Mouse (Mus musculus): ENCODE measurements around the gene Tbca. TPM values are rescaled to one million over a fixed set of nuclear protein-coding genes. Genes with fewer than 3 reads are reported as not detected.

The Tbca gene
- polyA plus RNA-seq (2014; fragmentation: Nextera tagmentation; extraction: Ambion mirVana): 276 and 315 TPM in 2 replicates

DNA sequence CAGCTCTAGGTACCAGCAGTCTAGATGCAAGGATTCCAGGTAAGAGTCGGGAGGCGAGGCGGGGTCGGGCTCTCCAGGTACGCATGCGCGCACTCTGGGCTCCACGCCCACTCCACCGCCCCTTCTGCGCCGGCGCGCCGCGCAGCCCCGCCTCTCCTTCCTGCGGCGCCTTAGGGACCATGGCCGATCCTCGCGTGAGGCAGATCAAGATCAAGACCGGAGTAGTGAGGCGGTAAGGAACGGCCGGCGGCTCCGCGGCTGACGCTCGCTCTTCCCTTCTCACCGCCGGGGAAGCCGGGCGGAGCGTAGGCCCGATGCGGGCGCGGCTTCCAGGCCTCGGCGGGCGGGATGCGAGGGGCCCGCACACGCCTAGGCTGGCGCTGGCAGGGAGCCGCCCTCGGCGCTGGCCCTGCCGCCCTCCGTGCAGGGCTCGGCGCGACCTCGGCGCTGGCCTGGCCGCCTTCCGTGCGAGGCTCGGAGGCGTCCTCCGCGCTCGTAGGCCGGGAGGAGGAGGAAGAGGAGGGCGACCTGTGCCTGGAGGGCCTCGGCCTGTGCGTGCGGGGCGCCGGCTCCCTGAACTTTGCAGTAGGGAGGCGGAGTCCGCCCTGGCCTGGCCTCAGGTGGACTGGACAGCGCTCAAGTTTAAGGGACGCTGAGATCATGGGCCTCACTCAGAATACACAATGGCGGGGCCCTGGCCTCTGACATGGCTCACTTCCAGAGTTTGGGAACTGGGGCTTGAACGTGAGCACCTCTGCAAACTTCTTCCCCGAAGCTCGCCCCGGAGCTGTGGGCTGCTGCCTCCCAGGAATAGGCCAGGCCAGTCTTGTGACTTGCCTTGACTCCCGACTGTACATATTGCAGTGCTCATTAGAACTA, at the start of gene Tbca:
Tbca (plus strand) TSS at position 140 of the 879 bp plus-strand sequence.
- Histone ChIP-seq H3K27ac (ENCODE audit: low read depth, low read length) (peak within 1 kb of the TSS; percentile 80), H3K4me2 (ENCODE audit: low read depth, low read length) (peak within 1 kb of the TSS; percentile 68), H3K4me1 (ENCODE audit: control insufficient read depth, insufficient read depth, low read length) (peaks cover 6% of the 10 kb centered on the region), H3K9ac (replicated peaks; ENCODE audit: low read depth, low read length) (peak within 1 kb of the TSS; percentile 85), H3K9me3 (ENCODE audit: control insufficient read depth, low read length) (no peaks in the 10 kb centered on the region), H3K27me3 (ENCODE audit: control insufficient read depth, insufficient read depth, low read length) (peaks cover 2% of the 10 kb centered on the region; the same call in 1 of the 2 replicates), H3K36me3 (ENCODE audit: control insufficient read depth, insufficient read depth, low read length) (no peaks in the 10 kb centered on the region), H3K4me3 (ENCODE audit: low read depth, low read length) (peak within 1 kb of the TSS; percentile 83)
- ATAC-seq (ENCODE audit: low read depth): peak; percentile 98
- under 1% methylated on average over 75 of the region's 81 CpGs for WGBS

DNA sequence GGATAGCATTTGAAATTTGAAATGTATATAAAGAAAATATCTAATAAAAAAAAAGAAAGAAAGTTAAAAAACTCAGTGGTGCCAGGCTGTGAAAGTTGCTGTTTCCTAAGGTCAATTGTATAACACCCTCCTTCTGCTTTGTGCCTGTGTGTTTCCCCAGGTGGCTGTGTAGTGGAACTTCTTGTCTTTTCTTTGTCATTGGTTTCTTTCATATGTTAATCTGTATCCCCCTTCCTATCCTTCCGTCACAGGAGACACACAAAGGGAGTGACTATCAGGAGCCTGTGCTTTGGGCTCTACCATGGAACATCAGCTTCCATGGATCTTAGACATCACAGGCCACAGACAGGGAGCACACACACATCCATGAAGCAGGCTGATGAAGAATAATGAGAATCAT, 43.5 kb upstream of the Tbca start:
- no peak overlapping the region for H3K4me3 ChIP-seq (ENCODE audit: low read depth, low read length)
- no peak for ATAC-seq (ENCODE audit: low read depth)
- H3K4me1 ChIP-seq (ENCODE audit: control insufficient read depth, insufficient read depth, low read length): no peaks in the 10 kb centered on the region
- H3K27ac ChIP-seq (ENCODE audit: low read depth, low read length): no peak overlapping the region
- H3K27me3 ChIP-seq (ENCODE audit: control insufficient read depth, insufficient read depth, low read length): no peaks in the 10 kb centered on the region
- H3K9me3 ChIP-seq (ENCODE audit: control insufficient read depth, low read length): no peaks in the 10 kb centered on the region
- H3K36me3 ChIP-seq (ENCODE audit: control insufficient read depth, insufficient read depth, low read length): no peaks in the 10 kb centered on the region
- no peak overlapping the region for H3K4me2 ChIP-seq (ENCODE audit: low read depth, low read length)
- 8% methylated on average over 1 of the region's 1 CpGs for WGBS
- H3K9ac ChIP-seq (replicated peaks; ENCODE audit: low read depth, low read length): no peak overlapping the region

DNA sequence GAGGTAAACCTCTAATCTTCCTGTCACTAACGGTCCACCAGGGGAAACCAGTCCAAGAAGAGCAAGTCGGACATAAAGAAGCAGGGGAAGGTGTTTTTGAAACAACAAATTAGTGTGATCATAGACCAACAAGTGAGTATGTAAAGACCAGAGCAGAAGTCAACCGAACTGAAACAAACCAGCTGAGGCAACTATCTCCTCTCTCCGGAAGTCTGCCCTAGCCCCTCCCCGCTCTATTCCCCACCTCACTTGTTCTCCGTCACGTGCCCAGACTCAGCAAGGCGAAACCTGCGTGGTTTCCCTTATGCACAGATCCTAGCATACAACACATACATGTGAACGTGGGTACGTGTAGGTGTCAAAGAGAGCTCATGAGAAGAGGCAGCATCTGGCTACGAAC, 22.9 kb upstream of the Tbca start:
- no peak overlapping the region for H3K4me3 ChIP-seq (ENCODE audit: low read depth, low read length)
- no peak overlapping the region for H3K9ac ChIP-seq (replicated peaks; ENCODE audit: low read depth, low read length)
- WGBS: 88% methylated on average over 12 of the region's 12 CpGs
- no peak overlapping the region for H3K4me2 ChIP-seq (ENCODE audit: low read depth, low read length)
- no peaks in the 10 kb centered on the region for H3K36me3 ChIP-seq (ENCODE audit: control insufficient read depth, insufficient read depth, low read length)
- no peak for ATAC-seq (ENCODE audit: low read depth)
- H3K4me1 ChIP-seq (ENCODE audit: control insufficient read depth, insufficient read depth, low read length): no peaks in the 10 kb centered on the region
- no peak overlapping the region for H3K27ac ChIP-seq (ENCODE audit: low read depth, low read length)
- no peaks in the 10 kb centered on the region for H3K9me3 ChIP-seq (ENCODE audit: control insufficient read depth, low read length)
- H3K27me3 ChIP-seq (ENCODE audit: control insufficient read depth, insufficient read depth, low read length): no peaks in the 10 kb centered on the region

DNA sequence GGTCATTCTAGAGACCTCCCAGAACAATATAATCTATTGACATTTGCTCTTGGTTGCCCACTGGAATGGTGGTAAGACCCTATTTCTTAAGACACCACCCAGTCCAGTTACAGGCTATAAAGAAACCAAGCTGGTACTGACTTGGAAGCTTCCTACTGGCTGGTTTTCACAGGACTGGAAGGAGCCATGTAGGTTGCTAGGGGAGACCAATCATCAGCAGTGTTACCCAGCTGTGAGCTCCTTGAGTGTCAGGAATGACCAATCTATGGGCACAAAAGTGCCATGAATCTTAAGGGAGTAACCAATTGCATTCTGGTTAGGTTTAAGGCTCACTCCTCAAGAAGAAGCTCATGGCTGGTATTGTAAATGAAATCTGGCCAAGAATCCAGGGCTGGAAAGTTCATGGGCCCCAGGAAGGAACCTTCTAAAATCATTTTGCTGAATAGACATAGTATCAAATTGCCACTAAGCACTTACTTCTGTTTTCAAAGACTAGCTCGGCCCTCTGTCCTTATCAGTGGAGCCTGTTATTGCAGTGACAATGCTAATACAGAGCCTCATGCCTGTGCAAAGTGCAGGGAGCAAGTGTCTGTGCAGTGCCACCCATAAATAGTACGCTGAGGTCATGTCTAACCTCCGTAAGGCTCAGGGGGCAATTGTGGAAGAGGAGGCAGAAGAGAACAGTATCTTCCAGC, 20.1 kb upstream of the Tbca start:
- no peak for ATAC-seq (ENCODE audit: low read depth)
- Histone ChIP-seq H3K9me3 (ENCODE audit: control insufficient read depth, low read length) (no peaks in the 10 kb centered on the region), H3K36me3 (ENCODE audit: control insufficient read depth, insufficient read depth, low read length) (no peaks in the 10 kb centered on the region), H3K4me2 (ENCODE audit: low read depth, low read length) (no peak overlapping the region), H3K27ac (ENCODE audit: low read depth, low read length) (no peak overlapping the region), H3K4me3 (ENCODE audit: low read depth, low read length) (no peak overlapping the region), H3K9ac (replicated peaks; ENCODE audit: low read depth, low read length) (no peak overlapping the region), H3K27me3 (ENCODE audit: control insufficient read depth, insufficient read depth, low read length) (no peaks in the 10 kb centered on the region), H3K4me1 (ENCODE audit: control insufficient read depth, insufficient read depth, low read length) (no peaks in the 10 kb centered on the region)
- WGBS: 82% methylated on average over 3 of the region's 3 CpGs

DNA sequence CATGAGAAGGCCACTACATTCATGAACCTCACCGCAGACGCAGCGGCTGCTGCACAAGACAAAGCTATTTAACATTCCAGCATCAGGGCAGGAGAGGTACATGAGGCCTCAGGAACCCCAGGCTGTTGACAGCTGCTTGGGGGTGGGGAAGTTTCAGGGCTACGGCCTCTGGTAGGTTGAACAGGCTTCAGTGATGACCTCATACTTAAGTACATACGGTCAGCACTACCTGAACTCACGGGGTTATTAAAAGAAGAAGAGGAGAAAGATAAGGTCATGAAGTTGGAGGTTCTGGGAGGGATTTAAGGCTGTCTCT, 19.6 kb upstream of the Tbca start:
- Histone ChIP-seq H3K4me2 (ENCODE audit: low read depth, low read length) (no peak overlapping the region), H3K27ac (ENCODE audit: low read depth, low read length) (no peak overlapping the region)

DNA sequence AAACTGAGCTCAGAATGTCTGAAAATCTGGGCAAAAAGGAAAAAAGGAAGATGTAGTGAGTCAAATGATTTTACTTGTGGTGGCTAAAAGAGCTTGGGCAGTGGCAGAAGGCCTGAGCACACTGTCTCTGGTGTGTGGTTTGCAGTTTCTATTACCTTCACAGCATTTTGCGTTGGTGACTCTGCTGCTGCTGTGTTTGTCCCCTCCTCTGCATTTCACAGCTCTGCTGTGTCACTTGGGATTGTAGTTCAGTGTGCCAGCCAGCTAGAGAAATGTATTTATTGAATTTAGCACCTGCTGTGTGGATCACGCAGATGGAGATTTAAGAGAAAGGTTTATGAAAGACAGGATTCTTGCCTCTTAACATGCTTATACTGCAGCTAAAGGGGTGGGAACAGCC, 1.8 kb upstream of the Tbca start:
- Histone ChIP-seq H3K9me3 (ENCODE audit: control insufficient read depth, low read length) (no peaks in the 10 kb centered on the region), H3K36me3 (ENCODE audit: control insufficient read depth, insufficient read depth, low read length) (no peaks in the 10 kb centered on the region), H3K4me2 (ENCODE audit: low read depth, low read length) (no peak overlapping the region), H3K9ac (replicated peaks; ENCODE audit: low read depth, low read length) (no peak overlapping the region), H3K27ac (ENCODE audit: low read depth, low read length) (no peak overlapping the region), H3K4me1 (ENCODE audit: control insufficient read depth, insufficient read depth, low read length) (peaks cover 6% of the 10 kb centered on the region), H3K4me3 (ENCODE audit: low read depth, low read length) (no peak overlapping the region), H3K27me3 (ENCODE audit: control insufficient read depth, insufficient read depth, low read length) (peaks cover 2% of the 10 kb centered on the region; the same call in 1 of the 2 replicates)
- no peak for ATAC-seq (ENCODE audit: low read depth)
- 72% methylated on average over 2 of the region's 2 CpGs for WGBS

More for the DNA sequence above, 19.6 kb upstream of the Tbca start:
- H3K4me3 ChIP-seq (ENCODE audit: low read depth, low read length): no peak overlapping the region
- H3K4me1 ChIP-seq (ENCODE audit: control insufficient read depth, insufficient read depth, low read length): no peaks in the 10 kb centered on the region
- WGBS: 83% methylated on average over 6 of the region's 6 CpGs
- H3K36me3 ChIP-seq (ENCODE audit: control insufficient read depth, insufficient read depth, low read length): no peaks in the 10 kb centered on the region
- H3K9ac ChIP-seq (replicated peaks; ENCODE audit: low read depth, low read length): no peak overlapping the region
- H3K9me3 ChIP-seq (ENCODE audit: control insufficient read depth, low read length): no peaks in the 10 kb centered on the region
- no peaks in the 10 kb centered on the region for H3K27me3 ChIP-seq (ENCODE audit: control insufficient read depth, insufficient read depth, low read length)
- ATAC-seq (ENCODE audit: low read depth): no peak

DNA sequence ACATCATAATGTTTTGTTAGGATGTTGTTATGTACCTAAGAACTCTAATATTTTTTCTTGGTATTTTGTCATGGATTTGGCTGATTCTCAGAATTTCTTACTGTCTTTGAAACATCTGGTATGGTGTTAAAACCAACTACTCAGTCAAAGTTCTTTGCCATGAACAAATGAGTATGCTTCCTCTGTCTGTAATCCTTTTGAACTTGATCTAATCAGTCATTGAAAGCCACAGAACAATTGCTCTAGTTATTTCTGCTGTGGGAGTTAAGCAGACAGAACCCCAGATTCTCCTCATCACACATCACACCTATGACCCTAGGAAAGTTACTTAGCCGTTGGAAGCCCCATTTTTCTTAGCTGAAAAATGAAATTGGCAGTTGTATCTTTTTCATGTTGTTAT, 6.0 kb downstream of the Tbca start:
- WGBS: 90% methylated on average over 1 of the region's 1 CpGs
- Histone ChIP-seq H3K4me3 (ENCODE audit: low read depth, low read length) (no peak overlapping the region), H3K36me3 (ENCODE audit: control insufficient read depth, insufficient read depth, low read length) (no peaks in the 10 kb centered on the region), H3K4me1 (ENCODE audit: control insufficient read depth, insufficient read depth, low read length) (peaks cover 5% of the 10 kb centered on the region), H3K27ac (ENCODE audit: low read depth, low read length) (no peak overlapping the region), H3K4me2 (ENCODE audit: low read depth, low read length) (no peak overlapping the region), H3K9ac (replicated peaks; ENCODE audit: low read depth, low read length) (no peak overlapping the region), H3K9me3 (ENCODE audit: control insufficient read depth, low read length) (no peaks in the 10 kb centered on the region), H3K27me3 (ENCODE audit: control insufficient read depth, insufficient read depth, low read length) (no peaks in the 10 kb centered on the region)
- no peak for ATAC-seq (ENCODE audit: low read depth)

DNA sequence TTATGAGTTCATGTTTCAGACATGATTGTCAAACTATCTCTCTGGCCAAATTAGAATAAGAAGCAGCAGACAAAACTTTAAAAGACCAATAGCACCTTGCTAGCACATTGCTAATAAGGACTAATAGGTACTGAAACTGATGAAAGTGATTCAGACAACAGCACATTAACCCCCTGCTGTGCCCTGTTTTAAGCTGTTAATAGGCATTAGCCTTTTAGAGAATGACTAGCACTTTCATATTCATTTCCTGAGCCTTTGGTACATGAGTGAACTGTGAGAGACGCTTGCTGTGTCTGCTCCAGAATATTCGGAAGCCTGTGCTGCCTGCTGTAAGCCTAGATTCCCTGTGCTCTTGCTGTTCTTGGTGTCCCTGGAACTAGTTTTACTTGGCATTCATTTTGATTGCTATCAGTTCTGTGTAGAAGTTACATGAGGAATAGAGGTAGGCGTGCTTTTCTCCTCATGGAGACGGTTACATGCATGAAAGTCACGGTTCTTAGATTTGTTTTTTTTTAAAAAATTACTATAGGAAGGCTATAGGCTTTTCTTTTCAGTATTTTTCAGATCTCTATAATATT, 14.9 kb downstream of the Tbca start:
- Histone ChIP-seq H3K36me3 (ENCODE audit: control insufficient read depth, insufficient read depth, low read length) (no peaks in the 10 kb centered on the region), H3K27ac (ENCODE audit: low read depth, low read length) (no peak overlapping the region), H3K27me3 (ENCODE audit: control insufficient read depth, insufficient read depth, low read length) (no peaks in the 10 kb centered on the region), H3K9me3 (ENCODE audit: control insufficient read depth, low read length) (no peaks in the 10 kb centered on the region), H3K4me2 (ENCODE audit: low read depth, low read length) (no peak overlapping the region), H3K4me3 (ENCODE audit: low read depth, low read length) (no peak overlapping the region), H3K4me1 (ENCODE audit: control insufficient read depth, insufficient read depth, low read length) (no peaks in the 10 kb centered on the region), H3K9ac (replicated peaks; ENCODE audit: low read depth, low read length) (no peak overlapping the region)
- WGBS: 67% methylated on average over 5 of the region's 5 CpGs
- ATAC-seq (ENCODE audit: low read depth): no peak
